Mouse (Mus musculus): Measurements from ENCODE around the gene Dbndd2. TPM values are rescaled to one million over a fixed set of nuclear protein-coding genes. Genes with fewer than 3 reads are reported as not detected.

Gene Dbndd2
- polyA plus RNA-seq, 1 experiment, result 96.9 TPM

DNA sequence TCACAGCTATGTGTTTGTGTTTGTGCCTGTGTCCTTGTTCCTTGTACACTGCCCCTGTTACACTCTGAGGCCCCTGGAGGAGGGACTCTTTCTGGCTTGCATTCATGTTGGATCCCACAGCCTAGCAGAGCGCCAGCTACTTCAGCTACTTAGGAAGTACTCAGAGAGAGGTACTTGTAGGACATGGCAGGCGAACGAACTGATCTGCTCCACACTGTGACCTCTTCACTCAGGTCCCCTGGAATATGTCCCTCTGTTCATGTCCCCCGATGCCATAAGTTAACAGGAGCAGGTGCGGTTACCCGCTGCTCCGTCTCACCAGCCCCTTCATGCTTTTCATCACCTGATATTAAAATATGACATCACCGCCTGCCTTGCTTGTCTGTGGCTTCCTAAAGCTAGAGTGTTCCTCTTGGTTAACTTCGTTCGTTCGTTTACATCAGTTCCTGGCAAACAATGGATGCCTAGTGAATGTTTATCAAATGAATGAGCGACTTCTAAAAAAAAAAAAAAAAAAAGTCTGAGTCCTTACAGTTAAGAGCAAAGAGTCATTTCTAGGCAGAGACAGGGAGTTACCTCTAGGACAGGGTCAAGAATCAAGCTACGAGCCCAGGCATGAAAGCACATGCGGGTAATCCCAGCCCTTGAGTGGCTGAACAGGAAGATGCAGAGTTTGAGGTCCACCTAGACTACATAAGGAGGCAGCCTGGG, 32.7 kb upstream of the Dbndd2 start:
- WGBS, result 79% methylated on average over 14 of the region's 14 CpGs
- DNase-seq (ENCODE audit: low read depth, low spot score), result no peak

DNA sequence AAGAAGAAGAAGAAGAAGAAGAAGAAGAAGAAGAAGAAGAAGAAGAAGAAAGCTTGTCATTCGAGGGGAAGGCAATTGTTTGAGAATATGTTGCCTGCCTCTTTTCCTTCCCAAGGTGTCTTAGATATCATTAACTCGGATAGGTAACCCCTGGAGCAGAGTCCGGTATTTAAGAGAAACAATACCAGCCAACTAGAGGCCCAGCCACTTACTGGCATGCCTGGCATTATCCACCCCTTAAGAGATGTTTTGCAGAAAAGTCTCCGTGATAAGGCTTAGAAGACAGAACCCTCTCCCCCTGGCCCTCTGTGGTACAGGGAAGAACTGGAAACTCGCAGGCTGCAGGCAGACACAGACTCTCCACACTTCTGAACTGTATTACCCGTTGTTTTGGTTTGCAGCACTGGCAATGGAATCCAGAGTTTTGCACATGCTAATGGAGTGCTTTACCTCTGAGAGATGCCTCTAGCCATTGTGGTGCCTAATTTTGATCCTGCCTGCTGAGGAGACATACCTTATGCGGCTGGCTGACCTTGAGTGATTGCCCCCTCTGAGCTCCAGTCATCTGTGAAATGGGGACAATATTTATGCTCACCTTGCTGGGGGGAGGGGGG, 31.9 kb upstream of the Dbndd2 start:
- WGBS, result 74% methylated on average over 7 of the region's 7 CpGs
- no peak for DNase-seq (ENCODE audit: low read depth, low spot score)

DNA sequence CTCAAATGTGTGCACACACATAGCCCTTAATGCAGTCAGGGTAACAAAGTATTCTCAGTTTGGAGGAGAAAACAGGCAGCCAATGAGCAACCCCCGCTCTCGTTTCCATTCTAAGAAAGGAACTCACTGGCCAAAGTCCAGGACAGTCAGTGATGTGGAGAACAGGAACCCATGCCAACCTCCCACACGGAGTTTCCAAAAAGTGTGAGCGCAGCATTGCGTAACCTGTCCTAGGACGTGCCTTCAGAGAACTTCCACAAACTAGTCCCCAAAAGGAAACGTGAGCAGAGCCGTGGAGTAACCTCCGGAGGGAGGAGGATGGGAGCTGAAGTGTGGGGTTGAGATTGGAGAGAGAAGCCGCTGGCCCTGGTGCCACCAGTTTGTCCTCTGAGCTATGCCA, 31.1 kb upstream of the Dbndd2 start:
- WGBS, result 14% methylated on average over 10 of the region's 10 CpGs
- no peak for DNase-seq (ENCODE audit: low read depth, low spot score)

DNA sequence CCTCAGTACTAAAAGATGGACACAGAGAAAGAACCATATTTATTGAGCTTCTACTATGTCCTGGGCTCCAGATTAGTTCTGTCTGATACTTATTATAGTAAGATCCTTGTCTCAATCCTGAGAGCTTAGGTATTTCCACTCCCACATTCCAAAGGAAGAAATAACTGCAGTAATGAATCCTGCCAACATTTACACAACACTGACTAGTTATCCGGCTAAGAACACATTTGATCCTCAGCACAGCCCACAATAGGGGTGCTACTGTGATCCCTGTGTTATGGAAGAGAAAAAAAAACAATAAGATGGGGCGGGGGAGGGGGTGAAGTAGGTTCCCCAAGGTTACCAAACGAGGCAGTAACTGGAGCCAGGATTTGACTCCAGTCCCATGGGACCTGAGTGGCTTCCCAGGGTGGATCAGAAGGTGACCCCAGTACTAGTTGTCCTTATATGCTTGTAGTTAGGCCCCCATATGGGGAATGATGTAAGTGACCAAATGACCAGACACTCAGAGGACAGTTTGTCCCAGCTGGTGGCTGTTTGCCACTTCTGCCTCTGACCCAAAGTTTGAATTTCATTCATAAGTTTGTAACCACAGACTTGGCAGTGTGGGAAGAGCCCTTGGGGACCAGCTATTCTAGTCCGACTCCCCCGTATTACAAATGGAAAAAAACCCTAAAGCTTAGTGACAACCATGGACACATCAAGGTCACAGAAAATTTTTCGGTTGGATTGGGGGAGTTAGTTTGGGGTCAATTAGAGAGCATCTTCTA, 30.3 kb upstream of the Dbndd2 start:
- WGBS, result 48% methylated on average over 6 of the region's 6 CpGs
- DNase-seq (ENCODE audit: low read depth, low spot score), result no peak

DNA sequence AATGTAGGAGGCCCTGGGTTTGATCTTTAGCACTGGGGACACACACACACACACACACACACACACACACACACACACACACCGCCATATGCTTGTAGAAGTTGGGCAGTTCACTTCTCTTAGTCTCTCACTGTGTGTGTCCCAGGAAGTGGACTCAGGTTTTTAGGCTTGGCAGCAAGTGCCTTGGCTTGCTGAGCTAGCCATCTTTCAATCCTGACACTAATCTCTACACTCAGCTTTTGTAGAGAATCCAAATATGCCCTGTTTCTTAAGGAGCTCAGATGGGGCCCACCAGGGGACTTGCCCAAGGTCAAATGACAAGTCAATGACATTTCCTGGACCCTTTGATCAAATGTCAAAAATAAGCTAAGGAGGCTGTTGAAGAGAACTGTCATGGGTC, 29.5 kb upstream of the Dbndd2 start:
- 38% methylated on average over 1 of the region's 1 CpGs for WGBS
- DNase-seq (ENCODE audit: low read depth, low spot score), result no peak

DNA sequence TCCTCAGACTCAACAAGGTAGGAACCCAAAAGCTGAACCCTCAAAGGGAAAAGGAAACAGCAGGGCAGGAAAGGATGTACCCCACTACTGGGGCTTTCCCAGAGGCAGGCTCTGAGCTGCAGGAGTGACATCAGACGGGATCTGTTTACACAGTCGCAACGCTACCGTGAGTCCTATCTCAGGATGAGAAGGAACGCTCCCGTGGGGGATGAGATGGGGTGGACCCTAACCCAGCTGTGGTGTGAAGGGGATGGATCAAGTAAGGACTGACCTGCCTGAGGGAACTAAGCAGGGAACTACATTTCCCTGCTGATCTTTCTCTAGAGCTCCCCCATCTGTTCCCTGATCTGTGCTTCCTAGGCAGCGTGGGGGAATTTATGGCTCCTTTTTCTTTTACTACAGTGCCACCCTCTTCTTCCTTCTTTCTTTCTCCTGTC, 29.0 kb upstream of the Dbndd2 start, which contains the start of gene Sys1:
TSS of gene Sys1 (plus strand) at position 101 of the 437 bp plus-strand sequence.
- DNase-seq (ENCODE audit: low read depth, low spot score), result no peak
- WGBS, result 5% methylated on average over 7 of the region's 7 CpGs

DNA sequence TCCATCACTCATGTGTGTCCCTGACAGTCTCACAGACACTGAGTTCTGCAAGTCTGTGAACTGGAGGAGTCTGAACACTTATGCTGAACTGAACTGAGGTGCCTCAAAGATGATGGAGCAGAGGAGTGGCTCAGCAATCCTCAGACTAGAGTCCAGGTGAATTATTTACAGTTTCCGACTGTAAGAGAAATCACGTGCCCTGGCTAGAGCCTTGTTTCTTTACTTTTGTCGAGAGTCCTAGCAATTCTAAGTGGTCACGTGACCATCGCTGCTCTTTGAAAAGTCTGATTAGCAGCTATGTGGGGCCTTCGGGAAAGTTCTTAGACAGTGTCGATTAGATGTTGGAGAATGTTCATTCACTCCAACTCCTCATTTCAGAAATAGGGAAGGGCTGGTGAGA, 28.0 kb upstream of the Dbndd2 start:
- WGBS, result 25% methylated on average over 7 of the region's 7 CpGs

DNA sequence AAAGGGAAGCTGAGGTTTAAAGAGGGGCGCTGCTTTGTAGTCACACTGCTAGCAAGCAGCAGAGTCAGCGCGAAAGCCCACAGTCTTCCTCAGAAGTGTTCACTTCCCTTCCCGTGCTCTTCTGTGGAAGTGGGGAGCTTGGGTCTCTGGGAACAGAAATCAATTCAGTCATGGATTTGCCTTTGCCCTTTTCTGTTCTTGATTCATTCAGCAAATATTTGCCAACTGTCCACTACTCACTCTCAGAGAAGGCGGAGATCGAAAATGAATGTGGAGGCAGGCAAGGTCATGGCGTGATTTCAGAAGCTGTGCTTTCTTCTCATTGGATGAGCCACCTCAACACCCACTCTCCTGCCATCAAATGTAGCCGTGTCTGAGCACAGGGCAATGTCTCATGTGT, 27.4 kb upstream of the Dbndd2 start:
- DNase-seq (ENCODE audit: low read depth, low spot score), result no peak
- 20% methylated on average over 8 of the region's 8 CpGs for WGBS

More for the DNA sequence above, 28.0 kb upstream of the Dbndd2 start:
- no peak for DNase-seq (ENCODE audit: low read depth, low spot score)

DNA sequence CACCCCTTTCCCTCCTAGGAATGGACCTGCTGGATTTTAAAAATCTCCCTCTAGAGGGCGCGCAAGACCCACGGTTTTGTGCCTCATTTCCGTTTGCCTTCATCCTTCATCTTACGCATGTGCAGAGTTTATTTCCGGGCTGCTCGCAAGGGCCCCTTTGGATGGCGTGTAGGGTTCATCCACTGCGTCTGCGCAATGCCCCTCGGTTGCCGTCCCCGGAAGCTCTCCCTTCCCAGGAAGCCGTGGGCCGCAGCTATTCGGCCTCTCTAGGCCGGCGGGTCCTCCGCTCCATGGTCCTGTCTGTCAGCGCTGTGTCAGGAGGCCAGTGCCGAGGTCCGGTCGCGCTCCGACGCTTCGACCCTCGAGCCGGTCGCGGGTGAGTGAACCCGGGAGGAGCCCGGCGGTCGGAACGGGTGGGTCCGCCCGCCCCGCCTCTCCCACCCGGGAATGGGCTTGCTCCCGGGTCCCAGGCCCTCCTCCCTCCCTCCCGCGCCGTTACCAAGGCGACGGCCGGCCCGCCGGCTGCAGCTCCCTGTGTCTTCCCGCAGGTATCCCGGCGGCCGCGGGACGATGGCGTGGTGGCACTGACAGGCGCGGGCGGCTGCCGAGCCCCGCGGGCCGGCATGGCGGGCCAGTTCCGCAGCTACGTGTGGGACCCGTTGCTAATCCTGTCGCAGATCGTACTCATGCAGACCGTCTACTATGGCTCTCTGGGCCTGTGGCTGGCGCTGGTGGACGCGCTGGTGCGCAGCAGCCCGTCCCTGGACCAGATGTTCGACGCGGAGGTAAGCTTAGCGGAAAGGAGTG, 25.0 kb upstream of the Dbndd2 start, which contains the start of gene Gm20458:
TSS of gene Gm20458 (plus strand) at position 223 of the 807 bp plus-strand sequence.
- DNase-seq (ENCODE audit: low read depth, low spot score), result no peak
- WGBS, result under 1% methylated on average over 78 of the region's 79 CpGs

DNA sequence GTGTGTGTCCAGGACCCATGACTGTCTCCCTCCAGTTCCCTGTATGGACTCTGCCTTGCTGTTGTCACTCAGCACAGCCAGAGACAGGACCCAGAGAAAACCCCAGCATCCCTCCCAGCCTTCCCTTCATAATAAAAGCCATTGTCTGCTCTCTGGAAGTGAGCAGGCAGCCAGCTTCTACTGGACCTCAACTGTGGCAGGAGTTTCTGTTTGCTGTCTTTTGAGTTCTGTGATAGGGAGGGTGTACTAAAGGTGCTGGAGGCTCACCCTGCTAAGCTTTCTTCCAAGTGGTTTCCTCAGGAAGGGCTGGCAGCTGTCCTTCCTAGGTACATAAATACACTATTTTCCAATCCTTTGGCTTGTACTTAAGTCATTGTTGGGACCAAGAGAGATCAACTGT, 20.7 kb upstream of the Dbndd2 start:
- DNase-seq (ENCODE audit: low read depth, low spot score), result no peak

DNA sequence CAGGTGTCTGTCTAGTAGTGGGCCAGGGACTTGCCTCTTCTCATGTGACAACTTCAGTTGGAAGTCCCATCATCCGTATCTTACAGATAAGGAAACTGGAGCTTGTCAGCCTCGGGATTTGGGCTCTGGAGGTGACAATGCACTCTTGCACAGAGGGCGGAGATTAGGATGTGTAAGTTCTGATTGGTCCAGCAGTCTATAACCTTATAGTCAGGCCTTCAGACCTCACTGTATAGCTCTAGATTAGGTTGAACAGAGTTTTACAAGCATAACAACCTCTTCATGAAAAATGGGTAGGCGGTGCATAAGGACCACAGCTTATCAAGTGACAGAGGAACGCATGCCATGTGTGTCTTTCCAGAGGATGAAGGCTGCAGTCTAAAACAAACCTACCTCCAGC, 19.1 kb upstream of the Dbndd2 start:
- no peak for DNase-seq (ENCODE audit: low read depth, low spot score)
- WGBS, result 72% methylated on average over 5 of the region's 5 CpGs

DNA sequence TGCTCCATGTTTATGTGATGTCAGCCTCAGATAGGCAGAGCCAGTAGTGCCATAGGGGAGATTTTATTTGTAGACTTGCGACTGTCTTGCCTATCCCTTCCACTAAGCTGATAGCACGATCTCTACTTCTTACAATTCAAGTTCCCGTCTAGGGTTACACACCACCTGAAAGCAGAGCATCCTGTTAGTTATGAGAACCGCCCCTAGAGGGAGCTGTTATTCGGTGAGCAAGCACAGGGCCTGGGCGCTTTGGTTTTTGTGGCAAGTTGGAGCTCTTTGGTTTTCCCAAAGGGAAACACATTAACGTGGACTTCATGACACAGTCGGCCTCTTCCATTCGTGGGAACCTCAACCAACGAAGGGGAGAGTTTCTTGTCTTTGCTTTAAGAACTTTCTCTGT, 15.7 kb upstream of the Dbndd2 start:
- no peak for DNase-seq (ENCODE audit: low read depth, low spot score)
- WGBS, result 28% methylated on average over 10 of the region's 10 CpGs

DNA sequence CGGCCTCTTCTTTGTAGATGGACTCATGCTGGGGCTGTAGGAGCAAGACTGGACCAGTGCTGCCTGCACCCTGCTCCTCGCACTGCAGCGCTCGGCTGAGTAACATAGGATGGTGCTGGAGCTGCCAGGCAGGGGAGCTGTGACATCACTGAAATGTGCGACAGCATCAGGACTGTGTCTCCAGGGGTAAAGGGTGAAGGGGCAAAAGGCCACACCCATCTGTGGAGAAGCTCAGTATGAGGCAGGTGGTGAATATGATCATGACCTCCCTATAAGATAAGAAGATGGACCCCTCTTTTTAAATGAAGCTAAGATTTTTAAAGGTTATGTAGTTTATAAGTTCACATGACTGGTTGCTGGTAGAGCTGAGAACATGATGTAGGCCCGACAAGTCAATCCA, 12.3 kb upstream of the Dbndd2 start, which contains the start of gene Trp53tg5:
TSS of gene Trp53tg5 (minus strand) at position 101 of the 400 bp plus-strand sequence.
- DNase-seq (ENCODE audit: low read depth, low spot score), result no peak
- 87% methylated on average over 6 of the region's 6 CpGs for WGBS

DNA sequence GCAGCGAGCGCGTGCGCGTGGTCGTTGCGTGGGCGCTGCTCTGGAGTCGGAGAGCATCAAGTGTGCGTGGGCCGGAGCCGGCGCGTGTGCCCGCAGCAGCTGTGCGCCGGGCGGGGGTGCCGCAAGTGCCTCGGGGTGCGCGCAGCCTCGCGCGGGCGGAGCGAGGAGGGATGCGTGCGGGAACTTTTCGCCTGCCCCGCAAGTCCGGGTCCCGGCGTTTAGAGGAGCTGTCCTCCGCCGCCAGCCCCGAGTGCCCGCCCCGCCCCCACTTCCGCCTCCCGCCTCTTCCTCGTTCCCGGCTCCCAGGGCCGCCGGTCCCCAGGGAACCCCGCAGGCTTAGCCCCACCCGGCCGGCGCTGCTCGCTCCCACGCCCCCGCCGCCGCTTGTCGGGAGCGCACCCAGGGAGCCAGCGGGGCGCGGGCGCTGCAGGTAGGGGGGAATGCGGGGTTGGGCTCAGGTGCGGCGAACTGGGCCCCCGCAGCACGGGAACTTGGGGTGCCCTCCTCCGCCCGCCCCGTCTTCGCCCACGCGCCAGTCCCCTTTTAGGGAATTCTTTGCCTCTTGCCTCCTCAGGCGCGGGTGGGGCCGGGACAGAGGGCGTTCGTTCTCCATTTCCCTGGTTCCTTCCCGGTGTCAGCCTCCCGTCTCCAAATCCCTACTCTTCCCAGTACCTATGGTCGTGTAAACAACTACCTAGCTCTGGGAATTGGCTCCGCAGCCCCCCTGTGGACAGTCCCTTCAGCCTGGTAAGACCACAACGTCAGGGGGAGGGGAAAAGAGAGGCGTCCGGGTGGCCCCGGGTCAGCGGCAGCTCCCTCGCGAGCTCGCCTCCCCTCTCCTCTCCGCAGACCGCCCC, 580 bp downstream of the Dbndd2 start:
- under 1% methylated on average over 88 of the region's 90 CpGs for WGBS
- no peak for DNase-seq (ENCODE audit: low read depth, low spot score)

DNA sequence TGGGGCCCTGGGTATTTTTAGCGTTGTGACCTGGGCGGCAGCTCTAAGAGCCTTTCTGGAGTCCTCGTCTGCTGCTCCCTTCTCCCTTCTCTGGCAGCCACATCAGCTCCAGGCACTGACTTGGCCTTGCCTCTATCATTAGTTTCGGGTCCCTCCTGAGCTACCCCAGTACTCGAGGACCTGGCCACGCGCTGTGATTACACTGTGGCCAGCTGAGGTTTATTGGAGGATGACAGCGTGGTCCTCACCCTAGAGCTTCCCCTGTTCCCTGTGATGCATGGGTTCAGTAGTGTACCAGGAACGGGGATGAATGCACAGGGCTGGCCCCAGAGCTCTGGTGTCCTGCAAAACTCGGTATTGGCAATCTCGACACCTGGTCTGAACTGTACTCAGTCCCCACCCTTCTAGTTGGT, 1.2 kb downstream of the Dbndd2 start:
- 5% methylated on average over 11 of the region's 11 CpGs for WGBS
- no peak for DNase-seq (ENCODE audit: low read depth, low spot score)

DNA sequence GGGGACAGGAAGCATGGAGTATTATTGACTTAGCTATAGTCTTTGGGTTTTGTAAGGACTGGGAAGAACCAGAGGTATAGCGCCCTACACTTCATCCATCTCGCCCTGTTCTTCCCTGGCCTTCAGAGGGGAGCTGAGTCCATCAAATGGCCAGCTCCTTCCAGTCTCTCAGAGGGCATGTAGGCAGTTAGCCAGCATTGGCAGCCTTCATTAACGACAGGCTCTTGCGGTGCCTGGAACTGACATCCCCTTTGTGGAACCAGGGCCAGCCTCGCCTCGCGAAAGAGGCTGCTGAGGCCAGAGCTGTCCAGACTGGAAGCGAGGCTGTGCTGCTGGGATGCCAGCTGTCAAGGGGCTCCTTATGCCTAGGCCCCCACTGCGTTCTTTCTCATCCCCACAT, 1.9 kb downstream of the Dbndd2 start:
- 76% methylated on average over 9 of the region's 9 CpGs for WGBS
- no peak for DNase-seq (ENCODE audit: low read depth, low spot score)

DNA sequence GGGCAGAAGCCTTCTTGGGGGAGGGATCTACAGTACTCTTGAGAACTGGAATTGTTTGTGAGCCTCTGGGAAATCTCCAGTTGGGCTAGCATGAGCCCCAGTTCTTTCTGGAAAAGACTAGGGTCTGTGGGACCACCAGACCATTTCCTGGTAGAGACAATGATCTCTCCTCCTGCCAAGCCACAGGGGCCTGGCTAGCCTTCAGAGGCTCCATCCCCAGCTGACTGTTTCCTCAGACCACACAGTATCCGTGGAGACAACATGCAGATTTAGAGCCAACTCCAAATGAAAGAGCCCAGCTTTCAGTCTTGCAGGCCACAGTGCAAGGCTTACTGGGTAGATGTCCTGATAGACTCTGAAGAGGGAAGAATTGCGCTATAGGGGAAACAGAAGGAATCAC, 8.2 kb downstream of the Dbndd2 start:
- WGBS, result 59% methylated on average over 2 of the region's 2 CpGs
- no peak for DNase-seq (ENCODE audit: low read depth, low spot score)

DNA sequence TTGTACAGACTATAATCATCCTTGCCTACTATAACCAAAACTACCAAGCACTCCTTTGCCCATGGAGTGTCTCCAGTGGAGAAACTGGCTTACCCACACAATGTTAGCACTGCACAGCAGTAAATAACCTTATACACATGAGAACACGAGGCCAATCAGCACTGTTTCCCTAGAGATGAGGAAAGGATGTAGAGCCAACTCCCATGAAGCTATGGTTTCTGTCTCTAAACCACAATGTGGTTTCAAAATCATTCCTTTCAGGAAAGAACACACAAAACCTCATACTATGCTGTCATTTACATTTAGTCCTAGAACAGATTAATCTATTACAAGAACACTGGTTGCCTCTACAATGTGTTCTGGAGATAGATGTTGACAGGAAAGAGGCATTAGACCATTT, 10.4 kb downstream of the Dbndd2 start:
- 24% methylated on average over 1 of the region's 1 CpGs for WGBS
- DNase-seq (ENCODE audit: low read depth, low spot score), result no peak
